Mouse (Mus musculus) midbrain, embryonic 10.5 days (tissue): Measurements from ENCODE around the gene Xcr1. TPM values are rescaled to one million over a fixed set of nuclear protein-coding genes. Genes with fewer than 3 reads are reported as not detected.

Source experiments
- DNase-seq: peaks from one replicate; pipeline ENCODE4 v3.0.0-alpha.2; 2017; ENCODE audit warnings: low spot score
- H3K27ac ChIP-seq: fragments of 300-500 bp; sonication (generic); replicated peaks from 2 replicates; pipeline ENCODE4 v1.5.1; 2016; ENCODE audit warnings: mild to moderate bottlenecking
- H3K27me3 ChIP-seq: fragments of 300-500 bp; sonication (generic); 2 replicates; pipeline ENCODE4 v1.6.1; 2016; ENCODE audit warnings: low read depth, mild to moderate bottlenecking; ENCODE audit not compliant: poor library complexity, severe bottlenecking
- H3K36me3 ChIP-seq: fragments of 300-500 bp; sonication (generic); 2 replicates; pipeline ENCODE4 v1.6.1; 2016; ENCODE audit warnings: mild to moderate bottlenecking, moderate library complexity
- H3K4me1 ChIP-seq: fragments of 300-500 bp; sonication (generic); 2 replicates; pipeline ENCODE4 v1.6.1; 2016
- H3K4me3 ChIP-seq: fragments of 300-500 bp; sonication (generic); 2 replicates; pipeline ENCODE4 v1.5.1; 2016; ENCODE audit warnings: mild to moderate bottlenecking, moderate library complexity
- H3K9me3 ChIP-seq: fragments of 300-500 bp; sonication (generic); replicated peaks from 2 replicates; pipeline ENCODE4 v1.6.1; 2016; ENCODE audit warnings: mild to moderate bottlenecking
- WGBS: fragments of 180-500 bp; shearing (Covaris S2); methylation state at CpG from one replicate; pipeline ENCODE4 v1.1.7; 2016; 5-methylcytosine and 5-hydroxymethylcytosine counted together
- polyA plus RNA-seq: library from polyadenylated mRNA; unstranded; fragments of >200 nt; fragmentation: Nextera tagmentation; extraction: Ambion mirVana; gene quantifications from 2 replicates; pipeline ENCODE4 v1.2.1, GENCODE M21; 2016

Xcr1 gene
- polyA plus RNA-seq, 1 experiment from 2014 or later: 0.02 TPM

DNA sequence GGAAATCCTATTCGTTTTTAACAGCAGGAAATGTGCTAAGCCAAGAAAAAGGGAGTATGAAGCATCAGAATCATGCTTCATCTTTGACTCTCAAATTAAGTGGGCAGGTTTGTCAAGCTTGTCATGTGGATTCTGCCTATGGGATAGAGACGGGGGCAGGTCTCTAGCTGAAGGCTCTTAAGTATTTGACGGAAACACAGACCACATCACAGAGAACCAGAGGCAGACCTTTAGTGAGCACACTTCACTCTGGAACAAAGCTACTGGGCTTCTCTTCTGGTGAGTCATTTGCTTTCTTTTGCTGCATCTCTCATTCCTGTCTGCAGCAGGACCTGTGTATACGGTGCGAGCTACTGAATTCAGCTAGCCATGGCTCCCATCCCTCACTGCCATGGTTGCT lies 55.6 kb downstream of the Xcr1 start, which contains the start of gene Cxcr6:
Cxcr6 (plus strand) TSS at position 209 of the 400 bp plus-strand sequence.
- WGBS: 93% methylated on average over 5 of the region's 5 CpGs
- H3K27ac ChIP-seq: no peak within 1 kb of the TSS
- no peaks in the 10 kb centered on the region for H3K4me1 ChIP-seq
- H3K36me3 ChIP-seq: peaks cover 23% of the 10 kb centered on the region
- no peak within 1 kb of the TSS for H3K4me3 ChIP-seq
- H3K9me3 ChIP-seq: no peaks in the 10 kb centered on the region
- no peak for DNase-seq
- H3K27me3 ChIP-seq: no peaks in the 10 kb centered on the region

- WGBS: 88% methylated on average over 2 of the region's 2 CpGs
- Histone ChIP-seq H3K4me3 (no peak overlapping the region), H3K9me3 (no peaks in the 10 kb centered on the region), H3K4me1 (no peaks in the 10 kb centered on the region), H3K36me3 (peaks cover 23% of the 10 kb centered on the region), H3K27ac (no peak overlapping the region), H3K27me3 (no peaks in the 10 kb centered on the region)
- no peak for DNase-seq
These were observed 56.6 kb downstream of the Xcr1 start for GRCm38 (mm10) chr9:123805241-123805640.

- H3K36me3 ChIP-seq: peaks cover 25% of the 10 kb centered on the region
- no peaks in the 10 kb centered on the region for H3K4me1 ChIP-seq
- H3K27ac ChIP-seq: no peak overlapping the region
- DNase-seq: no peak
- H3K9me3 ChIP-seq: no peaks in the 10 kb centered on the region
- H3K4me3 ChIP-seq: no peak overlapping the region
- no peaks in the 10 kb centered on the region for H3K27me3 ChIP-seq
These were observed 58.9 kb downstream of the Xcr1 start for GRCm38 (mm10) chr9:123802896-123803295.

GRCm38 (mm10) chr9:123802421-123802820 lies 59.4 kb downstream of the Xcr1 start:
- WGBS: 98% methylated on average over 2 of the region's 2 CpGs

More at GRCm38 (mm10) chr9:123802421-123802820, 59.4 kb downstream of the Xcr1 start:
- H3K4me1 ChIP-seq: no peaks in the 10 kb centered on the region
- no peak for DNase-seq
- no peak overlapping the region for H3K27ac ChIP-seq
- no peaks in the 10 kb centered on the region for H3K27me3 ChIP-seq
- no peak overlapping the region for H3K4me3 ChIP-seq
- peaks cover 28% of the 10 kb centered on the region for H3K36me3 ChIP-seq
- H3K9me3 ChIP-seq: no peaks in the 10 kb centered on the region

Other genes with a start within 250 kb of the Xcr1 start
- gene Slc6a20b, start 229.5 kb downstream of the Xcr1 start, polyA plus RNA-seq: 0.20 and 0.30 TPM in 2 replicates
- 0.26 and 0.40 TPM in 2 replicates for gene Ccr9, start 183.6 kb downstream of the Xcr1 start, polyA plus RNA-seq
- gene Slc6a20a, start 183.1 kb downstream of the Xcr1 start, polyA plus RNA-seq: 2.7 and 3.5 TPM in 2 replicates
- gene Lztfl1, start 144.3 kb downstream of the Xcr1 start, polyA plus RNA-seq: 40.2 and 43.9 TPM in 2 replicates
- 0.17 and 0.25 TPM in 2 replicates for gene Cxcr6, start 55.6 kb downstream of the Xcr1 start, polyA plus RNA-seq
- gene Fyco1, start 10.1 kb downstream of the Xcr1 start, polyA plus RNA-seq: 10.8 and 12.0 TPM in 2 replicates
- gene Ccr1, start 106.7 kb upstream of the Xcr1 start, polyA plus RNA-seq: 0.98 and 1.3 TPM in 2 replicates
- not detected in 2 replicates for gene Ccr1l1, start 116.4 kb upstream of the Xcr1 start, polyA plus RNA-seq
- gene Ccr3, start 159.9 kb upstream of the Xcr1 start, polyA plus RNA-seq: not detected in 2 replicates
- 0.05 and 0.27 TPM in 2 replicates for gene Ccr2, start 239.9 kb upstream of the Xcr1 start, polyA plus RNA-seq